Mouse (Mus musculus) hindbrain, embryonic 12.5 days (tissue): Measurements from ENCODE around the gene Nmd3. TPM values are rescaled to one million over a fixed set of nuclear protein-coding genes. Genes with fewer than 3 reads are reported as not detected.

Source experiments
- ATAC-seq: fragments of 200-750 bp; cut with Nextera tagmentation; 2 replicates; pipeline ENCODE4 v1.8.0; 2017; ENCODE audit warnings: moderate TSS enrichment; ENCODE audit not compliant: low FRiP score
- H3K27ac ChIP-seq: fragments of 300-500 bp; sonication (generic); 2 replicates; pipeline ENCODE4 v1.5.1; 2016; ENCODE audit warnings: mild to moderate bottlenecking
- H3K27me3 ChIP-seq: fragments of 300-500 bp; sonication (generic); 2 replicates; pipeline ENCODE4 v1.6.1; 2016; ENCODE audit warnings: mild to moderate bottlenecking
- H3K36me3 ChIP-seq: fragments of 300-500 bp; sonication (generic); 2 replicates; pipeline ENCODE4 v1.6.1; 2016; ENCODE audit warnings: mild to moderate bottlenecking
- H3K4me1 ChIP-seq: fragments of 300-500 bp; sonication (generic); 2 replicates; pipeline ENCODE4 v1.6.1; 2016
- H3K4me2 ChIP-seq: fragments of 300-500 bp; sonication (generic); replicated peaks from 2 replicates; pipeline ENCODE4 v1.6.1; 2016; ENCODE audit warnings: mild to moderate bottlenecking
- H3K4me3 ChIP-seq: fragments of 300-500 bp; sonication (generic); 2 replicates; pipeline ENCODE4 v1.5.1; 2016; ENCODE audit warnings: mild to moderate bottlenecking
- H3K9ac ChIP-seq: fragments of 300-500 bp; sonication (generic); 2 replicates; pipeline ENCODE4 v1.6.1; 2016; ENCODE audit warnings: mild to moderate bottlenecking, moderate library complexity
- H3K9me3 ChIP-seq: fragments of 300-500 bp; sonication (generic); replicated peaks from 2 replicates; pipeline ENCODE4 v1.6.1; 2016; ENCODE audit warnings: mild to moderate bottlenecking
- WGBS: fragments of 180-500 bp; shearing (Covaris S2); methylation state at CpG from one replicate; pipeline ENCODE4 v1.1.7; 2016; 5-methylcytosine and 5-hydroxymethylcytosine counted together
- polyA plus RNA-seq: library from polyadenylated mRNA; unstranded; fragments of >200 nt; fragmentation: Nextera tagmentation; extraction: Ambion mirVana; gene quantifications from 2 replicates; pipeline ENCODE4 v1.2.1, GENCODE M21; 2016

The Nmd3 gene
- 110 and 111 TPM in 2 replicates for polyA plus RNA-seq

DNA sequence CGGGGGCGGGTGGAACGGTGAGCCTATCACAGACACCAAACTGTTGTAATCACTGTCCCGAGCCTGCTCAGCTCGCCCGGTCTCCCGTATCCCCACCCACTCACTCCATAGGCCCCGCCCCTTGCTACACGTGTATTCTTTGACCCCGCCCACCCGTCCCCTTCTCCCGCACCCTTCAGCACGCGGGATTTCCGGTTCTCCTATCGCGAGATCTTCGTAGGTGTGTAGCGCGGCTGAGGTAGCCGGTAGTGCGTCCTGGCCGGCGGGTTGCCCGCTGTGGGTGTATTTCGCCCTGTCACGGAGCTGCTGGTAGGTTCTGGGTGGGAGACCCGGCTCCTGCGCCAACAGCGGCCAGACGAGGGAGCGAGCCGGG is at the start of gene Nmd3:
Gene Nmd3 (plus strand): TSS at position 172 of the 373 bp plus-strand sequence.
- peak; percentile 97 for ATAC-seq
- Histone ChIP-seq H3K4me3 (peak within 1 kb of the TSS; percentile 93), H3K36me3 (no peaks in the 10 kb centered on the region), H3K27ac (peak within 1 kb of the TSS; percentile 92), H3K27me3 (no peaks in the 10 kb centered on the region), H3K4me2 (peak within 1 kb of the TSS; percentile 81), H3K4me1 (peaks cover 13% of the 10 kb centered on the region), H3K9me3 (no peaks in the 10 kb centered on the region), H3K9ac (peak within 1 kb of the TSS; percentile 98)
- 1% methylated on average over 33 of the region's 33 CpGs for WGBS

DNA sequence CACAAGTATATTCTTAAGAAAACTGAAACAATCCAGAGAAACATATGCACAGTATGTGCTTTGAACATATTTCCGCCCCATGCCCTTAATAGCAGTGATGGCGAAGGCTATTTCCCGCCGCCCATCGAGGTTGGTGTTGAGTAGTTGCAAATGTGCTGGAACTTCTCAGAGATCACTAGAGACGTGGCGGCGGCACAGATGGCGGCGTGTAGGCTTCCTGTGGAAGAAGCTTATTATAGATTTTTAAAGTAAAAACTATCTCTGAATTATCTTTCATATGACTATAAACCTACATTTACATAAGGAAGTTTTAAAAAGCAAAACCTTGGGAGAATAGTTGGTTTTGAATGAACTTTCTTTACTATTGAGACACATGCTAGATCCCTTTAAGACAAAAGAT is 48.4 kb upstream of the Nmd3 start:
- no peaks in the 10 kb centered on the region for H3K36me3 ChIP-seq
- WGBS: 97% methylated on average over 10 of the region's 10 CpGs
- H3K9me3 ChIP-seq: no peaks in the 10 kb centered on the region
- no peaks in the 10 kb centered on the region for H3K4me1 ChIP-seq
- no peak overlapping the region for H3K27ac ChIP-seq
- no peaks in the 10 kb centered on the region for H3K27me3 ChIP-seq
- no peak overlapping the region for H3K4me2 ChIP-seq
- H3K9ac ChIP-seq: no peak overlapping the region
- ATAC-seq: no peak
- no peak overlapping the region for H3K4me3 ChIP-seq

DNA sequence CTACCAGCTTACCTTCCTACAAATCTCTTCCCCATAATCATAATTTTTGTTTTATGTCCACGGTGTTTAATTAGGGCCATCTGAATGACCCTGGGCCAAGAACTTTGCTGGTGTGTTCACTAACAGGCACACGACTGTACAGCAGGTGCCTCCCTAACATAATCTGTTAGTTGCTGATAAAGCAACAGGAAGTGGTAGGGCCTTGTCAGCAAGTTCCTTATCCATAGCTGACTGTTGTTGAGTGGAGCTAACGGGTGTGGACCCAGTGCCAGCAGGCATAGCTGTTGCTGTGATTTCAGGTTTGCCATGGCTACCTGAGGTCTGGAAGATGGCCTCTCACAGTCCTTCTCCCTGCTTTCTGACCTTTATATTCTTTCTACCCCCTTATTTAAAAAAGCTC is 47.6 kb upstream of the Nmd3 start:
- no peak overlapping the region for H3K27ac ChIP-seq
- ATAC-seq: no peak
- WGBS: 84% methylated on average over 3 of the region's 3 CpGs
- no peaks in the 10 kb centered on the region for H3K27me3 ChIP-seq
- no peak overlapping the region for H3K4me3 ChIP-seq
- H3K36me3 ChIP-seq: no peaks in the 10 kb centered on the region
- no peak overlapping the region for H3K4me2 ChIP-seq
- no peaks in the 10 kb centered on the region for H3K4me1 ChIP-seq
- no peaks in the 10 kb centered on the region for H3K9me3 ChIP-seq
- H3K9ac ChIP-seq: no peak overlapping the region

DNA sequence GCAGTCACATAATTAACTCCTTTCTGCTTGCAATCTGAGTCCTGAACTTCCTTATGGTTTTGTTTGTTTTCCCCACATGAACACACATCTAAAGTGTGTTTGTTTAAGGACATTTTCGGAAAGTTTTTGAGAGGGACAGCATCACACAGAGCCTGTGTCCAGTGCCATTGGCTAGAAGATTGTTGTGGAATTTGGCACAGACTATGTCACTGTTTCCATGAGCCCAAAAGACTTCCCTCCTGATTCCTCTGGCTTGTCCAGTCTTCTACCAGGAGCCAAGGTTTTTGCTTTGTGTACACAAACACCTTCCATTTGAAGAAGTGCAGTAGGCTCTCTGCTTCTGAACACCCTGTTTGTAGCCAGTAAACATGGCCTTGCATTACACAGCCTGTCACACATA is 32.0 kb upstream of the Nmd3 start:
- Histone ChIP-seq H3K36me3 (no peaks in the 10 kb centered on the region), H3K27ac (no peak overlapping the region), H3K4me2 (no peak overlapping the region), H3K27me3 (no peaks in the 10 kb centered on the region), H3K4me1 (no peaks in the 10 kb centered on the region), H3K4me3 (no peak overlapping the region), H3K9me3 (no peaks in the 10 kb centered on the region), H3K9ac (no peak overlapping the region)
- no peak for ATAC-seq
- 77% methylated on average over 1 of the region's 1 CpGs for WGBS

DNA sequence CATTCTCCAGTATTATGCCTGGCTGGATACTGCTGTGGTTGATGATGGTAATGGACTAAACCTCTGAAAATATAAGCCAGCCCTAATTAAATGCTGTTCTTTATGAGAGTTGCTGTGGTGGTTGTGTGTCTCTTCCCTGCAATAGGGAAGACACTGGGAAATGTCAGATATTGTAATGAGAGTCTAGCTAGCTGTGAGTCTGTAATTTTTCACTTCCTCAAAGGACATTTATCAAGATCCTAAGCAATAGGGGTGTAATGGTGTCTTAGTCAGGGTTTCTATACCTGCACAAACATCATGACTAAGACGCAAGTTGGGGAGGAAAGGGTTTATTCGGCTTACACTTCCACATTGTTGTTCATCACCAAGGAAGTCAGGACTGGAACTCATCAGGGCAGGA is 30.8 kb upstream of the Nmd3 start:
- 92% methylated on average over 2 of the region's 2 CpGs for WGBS
- no peak overlapping the region for H3K4me2 ChIP-seq
- no peaks in the 10 kb centered on the region for H3K4me1 ChIP-seq
- H3K36me3 ChIP-seq: no peaks in the 10 kb centered on the region
- no peak overlapping the region for H3K4me3 ChIP-seq
- H3K27me3 ChIP-seq: no peaks in the 10 kb centered on the region
- H3K9ac ChIP-seq: no peak overlapping the region
- H3K9me3 ChIP-seq: no peaks in the 10 kb centered on the region
- H3K27ac ChIP-seq: no peak overlapping the region
- no peak for ATAC-seq

DNA sequence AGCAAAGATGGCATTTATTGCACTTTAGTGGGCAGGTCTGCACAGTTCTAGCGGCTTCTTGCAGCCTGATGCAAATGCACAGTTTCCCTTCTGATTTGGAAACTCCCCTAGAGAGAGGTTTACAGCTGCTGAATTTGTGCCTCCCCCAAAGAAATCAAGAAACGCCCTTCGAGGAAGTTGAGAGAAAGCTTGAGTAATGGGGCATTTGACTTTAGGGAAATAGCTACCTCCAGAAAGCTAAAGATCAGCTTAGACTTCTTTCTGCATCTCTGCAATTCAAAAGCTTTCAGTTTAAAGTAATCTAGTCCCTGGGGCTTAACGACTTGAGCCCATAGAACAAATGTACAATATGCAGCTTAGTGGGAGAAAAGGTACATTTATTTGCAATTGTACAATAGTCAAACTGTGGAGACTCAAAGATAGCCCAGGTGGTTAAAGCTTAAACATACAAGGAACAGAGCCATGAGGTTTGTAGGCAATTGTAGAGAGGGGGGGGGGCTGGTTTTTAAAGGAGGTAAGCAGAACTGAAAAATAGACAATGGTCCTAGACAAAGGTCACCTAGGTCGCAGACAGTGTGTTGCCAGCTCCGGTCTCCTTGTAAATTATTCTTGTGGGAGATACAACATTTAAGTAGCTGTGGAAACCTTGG is 21.8 kb upstream of the Nmd3 start:
- 63% methylated on average over 6 of the region's 6 CpGs for WGBS
- no peak for ATAC-seq
- H3K27ac ChIP-seq: no peak overlapping the region
- no peak overlapping the region for H3K4me3 ChIP-seq
- H3K9me3 ChIP-seq: no peaks in the 10 kb centered on the region
- no peaks in the 10 kb centered on the region for H3K27me3 ChIP-seq
- H3K9ac ChIP-seq: no peak overlapping the region
- no peaks in the 10 kb centered on the region for H3K4me1 ChIP-seq
- H3K36me3 ChIP-seq: no peaks in the 10 kb centered on the region
- no peak overlapping the region for H3K4me2 ChIP-seq

DNA sequence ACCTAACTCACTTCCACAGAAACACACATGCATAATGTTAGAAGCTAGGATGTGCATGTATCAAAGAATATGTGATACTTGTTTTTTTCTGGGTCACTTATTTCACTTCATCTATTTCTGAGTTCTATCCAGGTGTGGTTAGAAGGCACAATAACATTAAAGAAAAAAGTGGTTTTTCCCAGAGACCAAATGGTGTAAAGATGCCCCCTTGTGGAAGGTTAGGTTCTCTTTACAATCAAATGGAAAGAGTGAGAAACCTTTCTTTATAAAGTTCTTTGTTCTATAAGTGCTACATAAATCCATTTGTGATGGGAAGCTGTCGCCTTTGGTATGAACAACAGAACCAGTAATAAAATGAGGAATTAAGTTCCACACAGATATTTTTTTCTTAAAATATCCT is 19.9 kb upstream of the Nmd3 start:
- no peak overlapping the region for H3K4me2 ChIP-seq
- WGBS: 44% methylated on average over 1 of the region's 1 CpGs
- H3K4me3 ChIP-seq: no peak overlapping the region
- H3K27ac ChIP-seq: no peak overlapping the region
- no peaks in the 10 kb centered on the region for H3K27me3 ChIP-seq
- H3K4me1 ChIP-seq: no peaks in the 10 kb centered on the region
- no peaks in the 10 kb centered on the region for H3K9me3 ChIP-seq
- ATAC-seq: no peak
- no peaks in the 10 kb centered on the region for H3K36me3 ChIP-seq
- no peak overlapping the region for H3K9ac ChIP-seq

DNA sequence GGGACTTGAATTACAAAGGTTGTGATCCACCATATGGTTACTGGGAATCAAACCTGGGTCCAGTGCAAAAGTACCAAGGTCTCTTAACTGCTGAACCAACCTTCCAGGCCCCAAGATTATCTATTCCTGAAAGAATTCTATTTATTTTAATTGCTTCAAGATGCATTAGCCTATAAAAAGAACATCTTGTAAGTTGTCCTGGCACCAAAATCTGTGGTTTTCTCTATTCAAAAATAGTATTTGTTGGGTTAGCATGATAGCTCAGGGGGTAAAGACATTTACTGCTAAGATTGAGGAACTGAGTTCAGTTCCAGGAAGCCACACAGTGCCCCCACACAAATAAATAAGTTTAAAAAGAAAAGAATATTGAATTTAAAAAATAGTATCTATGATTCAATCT is 19.4 kb upstream of the Nmd3 start:
- no peaks in the 10 kb centered on the region for H3K9me3 ChIP-seq
- H3K4me1 ChIP-seq: no peaks in the 10 kb centered on the region
- no peaks in the 10 kb centered on the region for H3K36me3 ChIP-seq
- no peak for ATAC-seq
- no peak overlapping the region for H3K27ac ChIP-seq
- H3K9ac ChIP-seq: no peak overlapping the region
- H3K4me3 ChIP-seq: no peak overlapping the region
- no peaks in the 10 kb centered on the region for H3K27me3 ChIP-seq
- no peak overlapping the region for H3K4me2 ChIP-seq

DNA sequence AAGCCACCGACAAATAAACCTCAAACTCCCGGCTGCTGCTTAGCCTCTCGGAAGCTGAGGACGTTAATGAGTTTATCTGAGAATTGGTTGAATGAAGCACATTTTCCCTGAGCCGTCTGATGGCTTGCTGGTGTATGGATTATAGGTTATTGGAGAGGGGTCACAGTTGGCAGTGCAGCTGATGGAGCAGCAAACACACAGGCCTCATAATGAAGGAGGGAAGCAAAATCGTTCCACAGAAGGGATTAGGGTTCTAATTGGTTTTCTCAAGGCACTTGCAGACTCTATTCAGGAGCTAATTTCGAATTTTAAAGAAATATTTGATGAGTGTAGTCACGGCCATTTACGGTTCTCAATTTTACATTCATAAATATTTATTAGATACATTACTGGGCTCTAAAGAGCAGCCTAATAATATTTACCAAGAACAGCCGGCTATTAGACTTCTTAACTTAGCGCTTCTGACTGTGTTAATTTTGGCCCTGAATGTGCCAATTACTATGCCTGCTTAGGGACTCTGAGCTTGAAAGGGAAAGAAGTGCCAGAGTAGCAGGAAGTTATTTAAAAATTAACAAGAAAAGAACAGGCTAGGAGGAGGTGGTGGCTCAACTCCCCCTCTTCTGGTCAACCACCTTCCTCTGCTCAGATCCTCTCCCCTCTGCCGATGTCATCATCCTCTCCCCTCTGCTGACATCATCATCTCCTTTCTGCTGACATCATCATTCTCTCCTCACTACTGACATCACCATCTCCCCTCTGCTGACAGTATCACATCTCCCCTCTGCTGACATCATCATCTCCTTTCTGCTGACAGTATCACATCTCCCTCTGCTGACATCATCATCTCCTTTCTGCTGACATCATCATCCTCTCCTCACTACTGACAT is 12.5 kb upstream of the Nmd3 start:
- Histone ChIP-seq H3K9ac (no peak overlapping the region), H3K4me3 (no peak overlapping the region), H3K36me3 (no peaks in the 10 kb centered on the region), H3K27ac (no peak overlapping the region), H3K4me2 (no peak overlapping the region), H3K27me3 (no peaks in the 10 kb centered on the region), H3K9me3 (no peaks in the 10 kb centered on the region), H3K4me1 (no peaks in the 10 kb centered on the region; the same call in 1 of the 2 replicates)
- peak; percentile 87 for ATAC-seq
- 48% methylated on average over 12 of the region's 12 CpGs for WGBS

DNA sequence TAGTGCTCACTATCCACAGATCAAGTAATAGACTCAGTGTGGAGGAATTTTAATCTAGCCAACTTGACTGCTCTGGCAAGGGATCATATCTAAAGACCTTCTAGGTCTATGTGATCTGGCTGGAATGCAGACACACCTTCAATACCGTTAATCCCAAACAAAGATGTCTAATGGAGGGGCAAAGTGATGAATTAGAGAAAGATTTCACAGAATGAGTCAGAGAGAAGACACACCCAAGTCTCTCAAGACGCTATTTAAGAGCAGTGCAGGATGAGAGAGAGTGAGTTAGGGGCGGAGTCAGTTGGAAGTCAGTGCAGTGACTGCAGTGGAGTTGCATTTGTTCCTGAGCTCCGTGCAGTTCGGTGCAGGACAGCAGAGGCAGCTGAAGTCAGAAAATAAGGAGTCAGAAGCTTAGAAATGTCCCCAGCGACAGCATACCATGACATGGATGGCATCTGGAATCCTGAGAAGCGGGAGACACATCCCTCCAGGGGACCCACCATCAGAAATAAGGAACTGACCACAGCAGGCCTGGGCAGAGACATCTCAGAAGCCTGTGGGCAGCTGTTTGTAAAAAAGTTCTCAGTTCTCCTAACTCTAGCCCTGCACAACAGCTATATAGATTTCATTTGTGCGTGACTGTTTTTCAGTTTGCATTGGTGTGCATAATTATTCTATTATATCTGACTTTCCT is 9.7 kb upstream of the Nmd3 start:
- Histone ChIP-seq H3K36me3 (no peaks in the 10 kb centered on the region), H3K4me2 (no peak overlapping the region), H3K9me3 (no peaks in the 10 kb centered on the region), H3K27me3 (no peaks in the 10 kb centered on the region), H3K27ac (no peak overlapping the region), H3K9ac (no peak overlapping the region), H3K4me1 (no peaks in the 10 kb centered on the region; the same call in 1 of the 2 replicates), H3K4me3 (no peak overlapping the region)
- WGBS: 54% methylated on average over 8 of the region's 8 CpGs
- ATAC-seq: no peak

DNA sequence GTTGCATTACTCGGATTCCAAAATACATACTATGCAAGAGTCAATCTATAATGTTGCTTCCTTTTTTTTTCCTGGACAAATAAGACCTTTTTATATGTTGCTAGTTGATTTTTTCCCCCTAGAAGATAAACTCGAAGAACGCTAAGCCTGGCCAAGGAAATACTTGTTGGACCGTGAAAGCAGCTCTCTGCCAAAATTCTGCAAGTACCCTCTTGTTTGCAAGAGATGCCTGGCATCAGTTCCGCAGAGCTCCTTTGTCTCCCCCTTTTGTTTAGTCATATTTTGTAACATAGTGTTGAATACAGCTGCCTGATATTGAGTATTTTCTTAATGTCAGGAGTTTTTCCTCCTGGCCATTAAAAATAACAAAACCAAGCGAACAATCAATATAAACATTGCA is 4.3 kb upstream of the Nmd3 start:
- whole genome bisulfite sequencing: 89% methylated on average over 6 of the region's 6 CpGs

DNA sequence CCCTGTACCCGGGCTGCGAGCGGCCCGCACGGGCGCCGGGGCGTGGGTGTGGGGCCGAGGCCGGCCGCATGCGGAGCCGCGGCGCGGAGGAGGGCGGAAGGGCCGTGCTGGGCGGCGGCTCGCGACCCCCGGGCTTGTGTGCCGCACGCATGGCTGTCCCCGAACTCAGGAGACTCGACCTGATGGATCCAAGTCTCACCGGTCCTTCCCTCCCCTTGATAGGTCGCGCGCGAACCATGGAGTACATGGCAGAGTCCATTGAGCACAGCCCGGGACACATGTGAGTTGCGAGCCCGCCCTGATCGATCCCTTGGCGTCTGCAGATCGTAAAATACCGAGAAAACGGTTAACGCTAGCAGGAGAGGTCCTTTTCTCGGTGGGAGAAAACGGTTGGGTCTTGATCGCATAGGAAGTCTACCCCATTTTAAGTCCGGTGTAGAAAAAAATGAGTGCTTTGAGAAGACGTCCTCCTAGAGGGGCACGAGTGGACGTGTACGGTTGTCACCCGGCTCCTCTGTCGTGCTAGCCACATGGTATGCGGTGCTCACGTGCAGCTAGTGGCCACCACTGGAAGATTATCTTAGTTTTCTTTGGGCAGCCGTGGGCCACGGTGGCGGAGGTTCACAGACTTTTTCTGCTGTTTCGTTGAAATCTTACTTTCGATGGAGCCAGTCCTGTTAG is 542 bp downstream of the Nmd3 start:
- Histone ChIP-seq H3K27me3 (no peaks in the 10 kb centered on the region), H3K4me3 (peak overlapping the region; percentile 93), H3K9ac (peak overlapping the region; percentile 98), H3K36me3 (no peaks in the 10 kb centered on the region), H3K4me1 (peaks cover 13% of the 10 kb centered on the region), H3K9me3 (no peaks in the 10 kb centered on the region), H3K4me2 (peak overlapping the region; percentile 81), H3K27ac (peak overlapping the region; percentile 92)
- ATAC-seq: peak; percentile 90
- under 1% methylated on average over 50 of the region's 58 CpGs for WGBS

More for the DNA sequence above, 4.3 kb upstream of the Nmd3 start:
- no peaks in the 10 kb centered on the region for H3K9me3 ChIP-seq
- no peaks in the 10 kb centered on the region for H3K36me3 ChIP-seq
- H3K27me3 ChIP-seq: no peaks in the 10 kb centered on the region
- H3K27ac ChIP-seq: no peak overlapping the region
- no peak overlapping the region for H3K4me3 ChIP-seq
- ATAC-seq: no peak
- H3K4me2 ChIP-seq: no peak overlapping the region
- H3K9ac ChIP-seq: no peak overlapping the region
- no peaks in the 10 kb centered on the region for H3K4me1 ChIP-seq
